Comparison of ENCODE assay signal across 8 mouse cellular contexts in the genomic region with DNA sequence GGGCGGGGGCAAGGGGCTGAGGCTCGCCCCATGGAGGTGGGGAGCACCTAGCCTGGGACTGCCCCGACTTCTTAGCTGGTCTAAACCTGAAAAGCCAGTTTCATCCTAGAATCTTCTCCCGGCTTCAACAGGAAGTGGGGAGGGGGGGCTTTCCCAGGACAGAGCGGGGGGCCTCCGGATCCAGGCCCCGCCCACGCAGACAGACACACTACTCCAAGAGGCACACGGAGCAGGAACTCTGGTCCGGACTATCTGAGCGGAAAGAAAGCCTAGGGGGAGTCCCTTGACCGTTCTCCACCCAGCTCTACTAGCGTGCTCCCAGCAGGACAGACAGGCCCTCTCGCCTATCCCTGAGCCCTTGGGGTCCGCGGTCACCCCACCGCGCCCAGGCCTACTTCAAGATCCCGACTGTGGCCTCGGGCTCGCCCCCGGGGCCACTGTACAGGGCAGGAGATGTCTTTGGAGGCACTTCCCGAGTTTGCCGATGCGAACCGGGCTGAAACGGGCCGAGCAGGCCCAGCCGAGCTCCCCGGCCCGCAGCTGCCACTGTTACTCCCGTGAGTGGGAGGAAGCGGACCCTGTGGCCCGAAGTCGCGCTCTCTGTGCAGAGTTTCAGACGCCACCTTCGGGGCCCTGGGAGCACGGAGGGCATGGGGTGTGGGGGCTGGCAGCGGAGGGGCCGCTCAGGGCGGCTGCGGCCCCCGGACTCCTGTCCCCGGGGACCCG. TPM values are rescaled to one million over a fixed set of nuclear protein-coding genes. Genes with fewer than 3 reads are reported as not detected.
DNase-seq lines count a peak whose midpoint lies in the region; ATAC-seq lines count a peak whose summit lies in the region.

No protein-coding gene starts in this region.

- DNase-seq in 3T3-L1 (ENCODE audit: low read depth, low spot score) (peak; percentile 86), ES-CJ7 (ENCODE audit: low read depth, low spot score) (peak; percentile 50)
- DNase-seq in embryo, embryonic 9.5 days (ENCODE audit: extremely low spot score), result peak; percentile 80
- DNase-seq in kidney, postnatal 25 days, result peak; percentile 86 to 95
- peak; percentile 64 for DNase-seq in midbrain, embryonic 10.5 days (ENCODE audit: low spot score)
- DNase-seq in testis, postnatal 14 days (ENCODE audit: low spot score), result peak; percentile 50
- DNase-seq in left cerebral cortex, postnatal 25 days (ENCODE audit: low spot score in 2 of 2), result no peak

- H3K4me2 ChIP-seq in heart, embryonic 11.5 days, result peak overlapping the region; percentile 97

- intact Hi-C loops in left cerebral cortex, postnatal 25 days (cut with DNase I), result no loop called here

- H3K4me1 ChIP-seq in heart, embryonic 11.5 days (ENCODE audit: control insufficient read depth, insufficient read depth, low read length), result peaks cover 46% of the 10 kb centered on the region
- H3K4me1 ChIP-seq in midbrain, embryonic 10.5 days, result peaks cover 68% of the 10 kb centered on the region

- ATAC-seq in heart, embryonic 11.5 days (replicated peaks; ENCODE audit: insufficient number of reproducible peaks, low FRiP score, low TSS enrichment), result peak; percentile 66

- H3K36me3 ChIP-seq in heart, embryonic 11.5 days (ENCODE audit: control insufficient read depth, insufficient read depth, low read length), result no peaks in the 10 kb centered on the region
- no peaks in the 10 kb centered on the region for H3K36me3 ChIP-seq in midbrain, embryonic 10.5 days

- no peaks in the 10 kb centered on the region for H3K27me3 ChIP-seq in heart, embryonic 11.5 days (ENCODE audit: control insufficient read depth, insufficient read depth, low read length)
- peaks cover 48% of the 10 kb centered on the region for H3K27me3 ChIP-seq in midbrain, embryonic 10.5 days (ENCODE audit: low read depth, poor library complexity, severe bottlenecking)

- WGBS in heart, embryonic 11.5 days (ENCODE audit: insufficient replicate concordance), result under 1% methylated on average over 38 of the region's 46 CpGs
- under 1% methylated on average over 46 of the region's 46 CpGs for WGBS in midbrain, embryonic 10.5 days

- peak overlapping the region; percentile 95 for H3K9ac ChIP-seq in heart, embryonic 11.5 days (ENCODE audit: low read depth, low read length)

- peak overlapping the region; percentile 95 for H3K27ac ChIP-seq in heart, embryonic 11.5 days (ENCODE audit: low read depth, low read length)
- peak overlapping the region; percentile 88 for H3K27ac ChIP-seq in midbrain, embryonic 10.5 days (replicated peaks)

- no peaks in the 10 kb centered on the region for H3K9me3 ChIP-seq in heart, embryonic 11.5 days (replicated peaks; ENCODE audit: control insufficient read depth, low read length)
- no peaks in the 10 kb centered on the region for H3K9me3 ChIP-seq in midbrain, embryonic 10.5 days (replicated peaks)

- peak overlapping the region; percentile 97 for H3K4me3 ChIP-seq in heart, embryonic 11.5 days (ENCODE audit: low read depth, low read length)
- peak overlapping the region; percentile 82 for H3K4me3 ChIP-seq in midbrain, embryonic 10.5 days

RNA-seq across cellular contexts. Expression of a gene that starts 0.7 kb away (rescaled TPM):
- 28.2 and 30.3 TPM in 2 replicates for polyA plus RNA-seq in heart, embryonic 11.5 days (2014; fragmentation: Nextera tagmentation; extraction: Ambion mirVana)
- 25.1 and 26.2 TPM in 2 replicates for polyA plus RNA-seq in midbrain, embryonic 10.5 days (2016; fragmentation: Nextera tagmentation; extraction: Ambion mirVana)
- total RNA-seq in left cerebral cortex, postnatal 25 days (2021), result 10 to 100 TPM; 13.5 to 15.7 TPM

RNA-seq across cellular contexts. Expression of a gene that starts 4.9 kb away (rescaled TPM):
- 22.0 and 22.5 TPM in 2 replicates for polyA plus RNA-seq in heart, embryonic 11.5 days (2014; fragmentation: Nextera tagmentation; extraction: Ambion mirVana)
- polyA plus RNA-seq in midbrain, embryonic 10.5 days (2016; fragmentation: Nextera tagmentation; extraction: Ambion mirVana), result 30.6 and 32.0 TPM in 2 replicates
- 10 to 100 TPM; 20.0 to 20.8 TPM for total RNA-seq in left cerebral cortex, postnatal 25 days (2021)

RNA-seq across cellular contexts. Expression of a gene that starts 16.2 kb away (rescaled TPM):
- 59.6 and 72.2 TPM in 2 replicates for polyA plus RNA-seq in heart, embryonic 11.5 days (2014; fragmentation: Nextera tagmentation; extraction: Ambion mirVana)
- 94.7 and 107 TPM in 2 replicates for polyA plus RNA-seq in midbrain, embryonic 10.5 days (2016; fragmentation: Nextera tagmentation; extraction: Ambion mirVana)
- total RNA-seq in left cerebral cortex, postnatal 25 days (2021), result 10 to 100 TPM; 23.7 to 23.9 TPM

RNA-seq across cellular contexts. Expression of a gene that starts 21.3 kb away (rescaled TPM):
- not detected in 2 replicates for polyA plus RNA-seq in heart, embryonic 11.5 days (2014; fragmentation: Nextera tagmentation; extraction: Ambion mirVana)
- polyA plus RNA-seq in midbrain, embryonic 10.5 days (2016; fragmentation: Nextera tagmentation; extraction: Ambion mirVana), result 0.05 TPM in 1 of 2 replicates, not detected in the other
- not detected for total RNA-seq in left cerebral cortex, postnatal 25 days (2021)

RNA-seq across cellular contexts. Expression of a gene that starts 46.1 kb away (rescaled TPM):
- 26.1 and 34.6 TPM in 2 replicates for polyA plus RNA-seq in heart, embryonic 11.5 days (2014; fragmentation: Nextera tagmentation; extraction: Ambion mirVana)
- 42.6 and 45.3 TPM in 2 replicates for polyA plus RNA-seq in midbrain, embryonic 10.5 days (2016; fragmentation: Nextera tagmentation; extraction: Ambion mirVana)
- 10 to 100 TPM; 42.5 to 50.0 TPM for total RNA-seq in left cerebral cortex, postnatal 25 days (2021)

Comparison
In these comparisons a context has a peak if more than half of its experiments do, and no peak if none do; other contexts are left out.
1. DNase-seq: peak in 3T3-L1 (single experiment), ES-CJ7 (single experiment), embryo, embryonic 9.5 days (single experiment), kidney, postnatal 25 days (2 of 2), midbrain, embryonic 10.5 days (single experiment) and testis, postnatal 14 days (single experiment); none in left cerebral cortex, postnatal 25 days (0 of 2).